Mouse (Mus musculus): ENCODE measurements around the gene Tmem253. TPM values are rescaled to one million over a fixed set of nuclear protein-coding genes. Genes with fewer than 3 reads are reported as not detected.

The Tmem253 gene
- polyA plus RNA-seq, 1 experiment: 73.8 TPM

Other genes starting within 250 kb of the Tmem253 start
- 726 and 776 TPM in 2 replicates for gene Ang4, start 242.1 kb upstream of the Tmem253 start, polyA plus RNA-seq (2012; rRNA removed)
- gene AY358078, start 215.6 kb upstream of the Tmem253 start, polyA plus RNA-seq (2012; rRNA removed): not detected in 2 replicates
- not detected in 2 replicates for gene Ear6, start 162.0 kb upstream of the Tmem253 start, polyA plus RNA-seq (2012; rRNA removed)
- gene Mettl17, start 130.8 kb upstream of the Tmem253 start, polyA plus RNA-seq (2012; rRNA removed): 32.7 and 42.6 TPM in 2 replicates
- 0.62 and 0.69 TPM in 2 replicates for gene Slc39a2, start 122.8 kb upstream of the Tmem253 start, polyA plus RNA-seq (2012; rRNA removed)
- gene Ndrg2, start 101.5 kb upstream of the Tmem253 start, polyA plus RNA-seq (2012; rRNA removed): 32.4 and 33.6 TPM in 2 replicates
- not detected in 2 replicates for gene Tppp2, start 97.2 kb upstream of the Tmem253 start, polyA plus RNA-seq (2012; rRNA removed)
- not detected in 2 replicates for gene Rnase13, start 92.9 kb upstream of the Tmem253 start, polyA plus RNA-seq (2012; rRNA removed)
- 21.2 and 22.0 TPM in 2 replicates for gene Arhgef40, start 30.9 kb upstream of the Tmem253 start, polyA plus RNA-seq (2012; rRNA removed)
- 39.7 and 54.2 TPM in 2 replicates for gene Zfp219, start 5.1 kb downstream of the Tmem253 start, polyA plus RNA-seq (2012; rRNA removed)
- gene Olfr221, start 26.8 kb downstream of the Tmem253 start, polyA plus RNA-seq (2012; rRNA removed): not detected in 2 replicates
- 83.7 and 86.7 TPM in 2 replicates for gene Hnrnpc, start 88.4 kb downstream of the Tmem253 start, polyA plus RNA-seq (2012; rRNA removed)
- gene Rpgrip1, start 95.0 kb downstream of the Tmem253 start, polyA plus RNA-seq (2012; rRNA removed): 0.84 and 1.6 TPM in 2 replicates
- 10.9 and 11.5 TPM in 2 replicates for gene Supt16, start 181.8 kb downstream of the Tmem253 start, polyA plus RNA-seq (2012; rRNA removed)
- 20.0 and 23.9 TPM in 2 replicates for gene Chd8, start 242.1 kb downstream of the Tmem253 start, polyA plus RNA-seq (2012; rRNA removed)

Data from large intestine, adult 2 months (tissue).